Mouse (Mus musculus) gastrocnemius, postnatal 10 days (tissue): ENCODE data around the gene Htr3a. TPM values are rescaled to one million over a fixed set of nuclear protein-coding genes. Genes with fewer than 3 reads are reported as not detected.

Experiments
- total RNA-seq, 2 experiments: library from RNA; stranded (reverse); gene quantifications; 2 replicates each; pipeline ENCODE4 v1.2.3; 2021

Gene Htr3a
- total RNA-seq, 2 experiments from 2014 or later, result not detected

Other genes starting within 250 kb of the Htr3a start
- gene Zbtb16, start 74.9 kb downstream of the Htr3a start, total RNA-seq, result 10 to 100 TPM; 24.7 to 60.1 TPM
- gene Htr3b, start 53.9 kb upstream of the Htr3a start, total RNA-seq, result not detected
- 100 to 1,000 TPM; 115 to 131 TPM for gene Usp28, start 74.3 kb upstream of the Htr3a start, total RNA-seq
- 1 to 10 TPM; 6.6 to 8.6 TPM for gene Zw10, start 144.5 kb upstream of the Htr3a start, total RNA-seq
- gene Tmprss5, start 170.2 kb upstream of the Htr3a start, total RNA-seq, result 1 to 10 TPM in 1 of 2 experiments, under 1 TPM in 1; 0.85 to 1.8 TPM